Mouse (Mus musculus) cortical plate, adult 2 months (tissue): ENCODE results near the gene Abcg1.

Experiments
- CTCF ChIP-seq: fragments of 200-500 bp; IDR thresholded peaks from 2 replicates; pipeline ENCODE4 v1.5.1; 2011; ENCODE audit warnings: mild to moderate bottlenecking, control low read depth, low read length; ENCODE audit not compliant: insufficient read depth; ENCODE audit errors: extremely low read depth
- POLR2A ChIP-seq: fragments of 200-500 bp; IDR thresholded peaks from 2 replicates; pipeline ENCODE4 v1.6.1; 2011; ENCODE audit warnings: mild to moderate bottlenecking, low read length, control low read depth; ENCODE audit not compliant: insufficient read depth; ENCODE audit errors: extremely low read depth

DNA sequence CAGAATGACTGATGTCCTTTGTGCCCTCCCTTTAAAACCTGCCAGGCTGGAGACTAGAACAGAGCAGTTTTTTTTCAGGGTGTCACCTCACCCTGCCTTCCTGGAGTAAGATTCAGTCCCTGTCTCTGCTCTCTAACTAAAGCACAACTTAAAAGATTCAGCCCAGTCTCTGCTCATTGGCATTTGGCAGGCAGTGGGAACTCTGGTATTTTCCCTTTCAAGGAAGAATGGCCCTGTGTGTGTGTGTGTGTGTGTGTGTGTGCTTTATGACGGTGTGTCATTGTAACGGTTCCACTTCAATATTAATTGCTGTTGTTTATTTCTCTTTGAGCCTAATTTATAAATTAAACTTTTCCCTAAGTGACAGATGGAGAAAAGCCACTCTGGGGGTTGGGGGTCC is 14.7 kb upstream of the Abcg1 start:
- TF ChIP-seq CTCF: no peak
- TF ChIP-seq POLR2A: no peak
